Mouse (Mus musculus) E14TG2a.4 (cell line): Measurements from ENCODE around the gene Sept9.

Source experiments
- CTCF ChIP-seq: conservative IDR thresholded peaks from 2 replicates; pipeline ENCODE4 v1.5.1; 2014; ENCODE audit warnings: low read length
- NANOG ChIP-seq: IDR thresholded peaks from 2 replicates; pipeline ENCODE4 v1.6.1; 2014; ENCODE audit warnings: borderline replicate concordance, low read length, mixed read lengths
- POU5F1 ChIP-seq: IDR thresholded peaks from 2 replicates; pipeline ENCODE4 v1.6.1; 2014; ENCODE audit warnings: low read length, borderline replicate concordance

DNA sequence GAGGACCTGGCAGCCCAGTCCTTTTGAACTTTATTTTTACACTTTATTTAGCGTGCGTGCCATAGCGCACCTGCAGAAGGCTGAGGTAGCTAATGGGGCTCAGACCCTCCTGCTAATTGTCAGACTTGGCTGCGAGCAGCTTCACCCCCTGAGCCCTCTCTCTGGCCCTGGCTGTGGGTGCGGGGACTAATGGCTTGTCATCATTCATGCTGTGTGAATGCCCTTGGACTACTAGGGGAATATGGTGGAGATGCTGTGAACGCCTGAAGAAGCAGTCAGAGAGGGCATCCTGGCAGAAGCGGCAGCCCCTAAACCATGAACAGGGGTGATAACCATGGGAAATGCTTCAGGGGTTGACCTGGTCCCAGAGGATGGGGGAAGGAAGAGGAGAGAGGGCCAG is 114.0 kb downstream of the Sept9 start:
- TF ChIP-seq CTCF (no peak), POU5F1 (no peak), NANOG (no peak)
